Mouse (Mus musculus) midbrain, embryonic 13.5 days (tissue): ENCODE data around the gene Zfp385a. TPM values are rescaled to one million over a fixed set of nuclear protein-coding genes. Genes with fewer than 3 reads are reported as not detected.
A peak's percentile ranks its signal among the peaks of the same experiment; 100 is the strongest.

Experiments
- ATAC-seq: fragments of 200-750 bp; cut with Nextera tagmentation; 2 replicates; pipeline ENCODE4 v1.8.0; 2017; ENCODE audit warnings: mild to moderate bottlenecking, moderate TSS enrichment, moderate library complexity
- H3K27ac ChIP-seq: fragments of 300-500 bp; sonication (generic); 2 replicates; pipeline ENCODE4 v1.5.1; 2015; ENCODE audit warnings: inconsistent platforms, mild to moderate bottlenecking, moderate library complexity
- H3K27me3 ChIP-seq: fragments of 300-500 bp; sonication (generic); 2 replicates; pipeline ENCODE4 v1.6.1; 2015; ENCODE audit warnings: mild to moderate bottlenecking, inconsistent platforms
- H3K36me3 ChIP-seq: fragments of 300-500 bp; sonication (generic); 2 replicates; pipeline ENCODE4 v1.6.1; 2015; ENCODE audit warnings: mild to moderate bottlenecking, inconsistent platforms
- H3K4me1 ChIP-seq: fragments of 300-500 bp; sonication (generic); replicated peaks from 2 replicates; pipeline ENCODE4 v1.6.1; 2015; ENCODE audit warnings: inconsistent platforms
- H3K4me2 ChIP-seq: fragments of 300-500 bp; sonication (generic); replicated peaks from 2 replicates; pipeline ENCODE4 v1.6.1; 2015; ENCODE audit warnings: moderate library complexity, mild to moderate bottlenecking, inconsistent platforms
- H3K4me3 ChIP-seq: fragments of 300-500 bp; sonication (generic); replicated peaks from 2 replicates; pipeline ENCODE4 v1.5.1; 2015; ENCODE audit warnings: mild to moderate bottlenecking, inconsistent platforms
- H3K9ac ChIP-seq: fragments of 300-500 bp; sonication (generic); replicated peaks from 2 replicates; pipeline ENCODE4 v1.6.1; 2015; ENCODE audit warnings: mild to moderate bottlenecking, inconsistent platforms
- H3K9me3 ChIP-seq: fragments of 300-500 bp; sonication (generic); 2 replicates; pipeline ENCODE4 v1.6.1; 2016; ENCODE audit warnings: mild to moderate bottlenecking, inconsistent platforms
- WGBS: fragments of 180-500 bp; shearing (Covaris S2); methylation state at CpG from one replicate; pipeline ENCODE4 v1.1.7; 2015; 5-methylcytosine and 5-hydroxymethylcytosine counted together
- polyA plus RNA-seq: library from polyadenylated mRNA; unstranded; fragments of >200 nt; fragmentation: Nextera tagmentation; extraction: Ambion mirVana; gene quantifications from 2 replicates; pipeline ENCODE4 v1.2.1, GENCODE M21; 2015

The Zfp385a gene
- polyA plus RNA-seq, 1 experiment from 2014 or later = 17.9 TPM

DNA sequence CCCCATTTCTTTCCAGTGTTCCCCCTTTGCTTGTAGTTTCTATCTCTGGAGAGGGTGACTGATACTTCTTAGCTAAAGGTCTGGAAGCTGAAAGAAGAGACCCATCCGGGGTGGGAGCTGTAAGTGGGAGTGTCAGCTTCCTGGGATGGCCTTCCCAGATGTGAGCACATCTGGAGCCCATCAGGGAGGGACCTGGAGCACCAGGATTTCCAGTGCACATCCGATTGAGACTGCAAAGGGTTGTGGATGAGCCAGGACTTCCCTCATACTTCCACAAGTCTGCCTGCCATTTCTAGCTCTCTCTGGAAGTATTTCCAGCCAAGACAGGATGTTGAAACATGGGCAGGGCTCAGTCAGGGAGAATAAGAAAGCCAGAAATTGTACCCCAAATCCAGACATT is 31.3 kb upstream of the Zfp385a start:
- H3K9me3 ChIP-seq = no peaks in the 10 kb centered on the region

DNA sequence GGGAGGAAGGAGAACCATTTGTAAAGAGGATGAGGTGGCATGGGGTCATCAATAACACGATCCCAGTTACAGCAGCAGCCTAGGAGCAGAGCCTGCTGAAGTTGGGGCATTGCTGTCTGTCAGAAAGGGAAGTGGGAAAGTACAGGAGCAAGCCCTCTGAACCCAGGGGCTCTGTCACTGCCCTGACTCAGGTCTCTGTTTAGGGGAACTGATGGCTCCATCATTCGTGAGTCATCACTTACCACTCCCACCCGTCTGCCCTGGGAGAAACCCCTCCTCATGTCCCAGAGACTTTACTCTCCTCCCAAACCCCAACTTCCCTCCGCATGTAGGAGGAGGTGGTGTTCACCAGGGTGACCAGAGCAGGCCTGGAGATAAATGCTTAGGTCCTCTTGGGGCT is 30.6 kb upstream of the Zfp385a start:
- H3K4me1 ChIP-seq = peaks cover 17% of the 10 kb centered on the region

More for the DNA sequence above, 31.3 kb upstream of the Zfp385a start:
- Histone ChIP-seq H3K27me3 (peaks cover 10% of the 10 kb centered on the region), H3K4me1 (peaks cover 10% of the 10 kb centered on the region), H3K36me3 (no peaks in the 10 kb centered on the region), H3K27ac (no peak overlapping the region), H3K4me2 (no peak overlapping the region), H3K4me3 (no peak overlapping the region), H3K9ac (no peak overlapping the region)
- 48% methylated on average over 2 of the region's 2 CpGs for WGBS
- ATAC-seq = no peak

DNA sequence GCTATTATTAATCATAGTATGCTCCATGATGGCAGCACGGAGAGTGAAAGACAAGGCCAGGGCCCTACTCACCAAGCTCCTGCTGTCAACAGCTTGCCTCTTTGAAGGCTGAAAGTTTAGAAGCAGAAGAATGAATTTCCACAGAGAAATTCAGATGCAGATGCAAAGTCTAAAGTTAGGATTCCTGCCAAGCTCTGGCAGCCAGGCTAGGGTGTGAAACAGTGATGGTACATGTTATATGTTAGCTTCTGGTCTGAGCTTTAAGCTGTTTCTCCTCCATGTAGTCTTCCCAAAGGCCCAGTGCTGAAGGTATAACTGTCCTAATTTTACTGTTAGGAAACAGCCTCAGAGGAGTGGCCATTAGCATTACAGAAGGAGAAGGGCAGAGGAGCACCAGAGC is 29.2 kb upstream of the Zfp385a start:
- no peak for ATAC-seq
- H3K36me3 ChIP-seq = no peaks in the 10 kb centered on the region
- H3K9ac ChIP-seq = no peak overlapping the region
- peaks cover 23% of the 10 kb centered on the region for H3K4me1 ChIP-seq
- WGBS = 83% methylated on average over 1 of the region's 1 CpGs
- H3K9me3 ChIP-seq = no peaks in the 10 kb centered on the region
- H3K4me3 ChIP-seq = no peak overlapping the region
- no peak overlapping the region for H3K4me2 ChIP-seq
- peaks cover 12% of the 10 kb centered on the region for H3K27me3 ChIP-seq
- H3K27ac ChIP-seq = no peak overlapping the region

More for the DNA sequence above, 30.6 kb upstream of the Zfp385a start:
- Histone ChIP-seq H3K9ac (no peak overlapping the region), H3K9me3 (no peaks in the 10 kb centered on the region), H3K4me2 (no peak overlapping the region), H3K4me3 (no peak overlapping the region), H3K27ac (no peak overlapping the region), H3K36me3 (no peaks in the 10 kb centered on the region), H3K27me3 (peaks cover 12% of the 10 kb centered on the region)
- ATAC-seq = no peak
- 68% methylated on average over 4 of the region's 4 CpGs for WGBS

DNA sequence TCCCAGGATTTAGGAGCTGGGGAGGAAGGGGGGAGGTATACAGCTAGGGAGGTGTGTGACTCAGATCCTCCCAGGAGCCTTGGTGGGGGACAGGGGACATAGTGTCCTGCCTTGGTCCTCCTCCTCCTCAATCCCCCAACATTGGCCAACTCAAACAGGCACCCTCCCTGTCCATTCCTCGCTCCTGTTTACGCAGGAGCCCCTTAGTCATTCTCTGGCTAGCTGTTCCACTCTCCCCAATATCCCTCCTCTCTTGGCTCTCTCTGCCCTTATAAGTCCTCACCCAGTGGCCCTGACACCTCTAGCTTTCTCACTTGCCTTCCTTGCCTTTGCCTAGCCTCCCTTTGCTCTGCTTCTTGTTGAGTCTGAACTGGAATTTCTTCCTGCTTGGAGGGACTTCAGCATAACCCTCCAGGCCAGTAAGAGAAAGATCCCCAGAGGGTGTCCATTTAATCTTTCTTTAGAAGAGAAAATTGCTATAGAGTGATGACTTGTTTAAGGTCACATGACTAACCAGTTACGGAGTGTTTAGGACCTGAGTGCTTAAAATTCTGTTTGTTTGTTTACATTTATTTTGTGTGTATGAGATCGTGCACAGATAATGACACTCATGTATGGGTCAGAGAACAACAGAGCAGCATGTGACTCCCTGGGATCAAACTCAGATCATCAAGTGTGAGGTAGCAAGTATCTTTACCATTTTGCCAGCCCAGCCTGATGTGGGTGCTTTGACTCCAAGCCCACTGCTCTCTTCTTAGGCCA is 28.5 kb upstream of the Zfp385a start:
- Histone ChIP-seq H3K4me2 (no peak overlapping the region), H3K36me3 (no peaks in the 10 kb centered on the region), H3K9ac (no peak overlapping the region), H3K4me1 (peaks cover 23% of the 10 kb centered on the region), H3K4me3 (no peak overlapping the region), H3K27ac (no peak overlapping the region), H3K27me3 (peaks cover 12% of the 10 kb centered on the region), H3K9me3 (no peaks in the 10 kb centered on the region)
- ATAC-seq = no peak
- 82% methylated on average over 4 of the region's 4 CpGs for WGBS

DNA sequence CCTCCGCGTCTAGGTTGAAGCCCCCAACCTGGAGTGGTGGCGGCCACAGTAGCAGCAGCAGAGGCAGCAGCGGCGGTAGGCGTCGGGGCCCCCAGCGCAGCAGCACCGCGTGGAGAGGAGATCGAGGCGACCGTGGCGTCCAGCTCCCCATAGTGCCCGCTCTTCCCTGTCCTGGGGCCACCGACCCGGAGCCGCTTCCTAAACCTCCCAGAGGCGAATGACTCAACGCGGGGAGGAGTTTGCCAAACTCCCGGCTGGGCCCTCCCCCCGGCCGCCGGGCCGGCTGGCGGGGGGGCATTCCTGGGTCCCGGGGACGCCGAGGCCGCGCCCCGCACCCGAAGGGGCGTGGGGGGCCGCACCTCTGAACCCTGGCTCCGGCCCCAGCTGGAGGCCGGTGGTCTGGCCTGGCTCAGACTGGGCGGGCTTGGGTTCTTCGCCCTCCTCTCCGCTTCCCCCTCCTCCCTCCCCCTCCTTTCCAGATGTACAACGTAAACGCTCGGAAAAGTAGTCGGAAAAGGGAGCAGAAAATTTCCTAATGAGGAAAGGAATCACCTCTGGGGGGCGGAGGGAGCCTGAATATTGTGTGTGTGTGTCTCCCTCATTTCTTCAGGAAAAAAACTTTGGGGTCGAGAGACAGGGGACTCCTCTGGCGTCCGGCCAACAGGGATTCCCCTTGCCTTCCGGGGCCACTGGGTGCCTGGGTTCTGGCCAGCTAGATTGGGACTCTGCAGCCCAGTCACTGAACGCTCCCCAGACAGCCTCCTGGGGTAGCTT is 26.7 kb upstream of the Zfp385a start, which contains the start of gene Itga5:
Gene Itga5 (minus strand): TSS at position 388 of the 774 bp plus-strand sequence.
- H3K4me1 ChIP-seq = peaks cover 23% of the 10 kb centered on the region
- H3K4me3 ChIP-seq = peak within 1 kb of the TSS; percentile 61
- H3K36me3 ChIP-seq = no peaks in the 10 kb centered on the region
- peaks cover 12% of the 10 kb centered on the region for H3K27me3 ChIP-seq
- H3K4me2 ChIP-seq = peak within 1 kb of the TSS; percentile 88
- peak within 1 kb of the TSS; percentile 73 for H3K9ac ChIP-seq
- H3K27ac ChIP-seq = 0 out of 2 replicates have a peak within 1 kb of the TSS, but pooled peaks have one; percentile 11
- under 1% methylated on average over 51 of the region's 51 CpGs for WGBS
- no peaks in the 10 kb centered on the region for H3K9me3 ChIP-seq
- ATAC-seq = peak; percentile 75

DNA sequence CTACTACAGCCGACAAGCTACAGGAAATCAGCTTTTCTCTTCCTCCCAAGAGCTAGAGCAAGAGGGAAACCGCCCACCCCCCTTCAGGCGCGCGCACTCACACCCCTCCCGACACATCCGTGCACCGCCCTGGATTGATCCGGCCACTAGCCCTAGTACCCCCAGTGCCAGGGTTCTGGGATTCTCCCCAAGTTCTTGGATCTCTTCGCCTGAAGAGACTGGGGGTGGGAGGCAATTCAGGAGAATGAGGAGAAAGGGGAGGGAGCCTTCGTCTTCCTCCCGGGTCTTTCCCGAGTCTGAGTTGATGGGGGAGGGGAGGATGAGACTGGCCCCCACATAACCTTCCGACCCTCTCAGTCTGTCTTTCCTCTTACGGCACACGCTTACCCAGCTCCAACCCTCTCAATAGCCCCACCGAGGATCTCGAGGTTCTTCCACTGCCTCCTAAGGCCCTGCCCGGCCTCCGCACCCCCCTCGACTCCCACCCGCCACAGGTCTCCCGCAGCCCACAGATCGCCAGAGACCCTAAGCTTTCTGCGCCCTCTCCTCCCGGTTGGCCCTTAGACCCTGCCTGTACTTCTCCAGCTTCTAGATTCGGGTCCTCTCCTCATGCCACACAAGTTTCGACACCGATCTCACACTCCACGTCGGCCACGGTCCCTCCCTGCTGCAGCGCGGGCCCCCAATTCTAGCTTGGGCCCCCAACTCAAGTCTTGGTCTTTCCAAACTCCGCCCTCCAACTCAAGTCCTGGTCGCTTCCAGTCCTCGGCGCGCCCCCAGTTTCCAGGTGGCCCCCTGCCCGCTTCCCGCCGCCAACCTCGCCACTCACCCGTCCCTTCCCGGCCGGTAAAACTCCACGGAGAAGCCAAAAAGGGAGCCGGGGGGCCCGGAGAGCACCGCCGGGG is 25.8 kb upstream of the Zfp385a start:
- H3K4me2 ChIP-seq = peak overlapping the region; percentile 88
- peaks cover 12% of the 10 kb centered on the region for H3K27me3 ChIP-seq
- H3K9ac ChIP-seq = peak overlapping the region; percentile 73
- ATAC-seq = peak; percentile 71
- 0 out of 2 replicates have a peak overlapping the region, but pooled peaks have one; percentile 11 for H3K27ac ChIP-seq
- no peaks in the 10 kb centered on the region for H3K36me3 ChIP-seq
- under 1% methylated on average over 51 of the region's 51 CpGs for WGBS
- H3K4me3 ChIP-seq = peak overlapping the region; percentile 61
- peaks cover 23% of the 10 kb centered on the region for H3K4me1 ChIP-seq
- no peaks in the 10 kb centered on the region for H3K9me3 ChIP-seq

DNA sequence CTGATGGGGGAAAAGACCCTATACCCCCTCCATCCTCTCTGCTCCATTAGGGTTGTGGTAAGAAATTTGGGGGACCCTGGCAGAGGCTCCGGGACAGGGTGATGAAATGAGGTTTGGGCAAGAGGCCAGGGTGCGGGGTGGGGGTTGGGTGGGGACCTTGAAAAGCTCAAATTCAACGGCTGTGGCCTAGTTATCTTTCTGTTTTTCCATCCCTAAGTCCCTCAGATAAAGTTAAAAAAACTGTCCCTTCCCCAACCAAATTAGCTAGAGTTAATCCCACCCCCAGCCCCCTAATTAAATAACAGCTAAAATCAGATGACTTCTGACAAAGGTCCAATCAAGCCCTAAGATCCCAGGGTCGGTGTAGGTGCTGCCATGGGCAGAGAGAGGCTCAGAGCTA is 24.9 kb upstream of the Zfp385a start:
- peak overlapping the region; percentile 88 for H3K4me2 ChIP-seq
- H3K27ac ChIP-seq = no peak overlapping the region
- WGBS = 52% methylated on average over 4 of the region's 4 CpGs
- peak overlapping the region; percentile 61 for H3K4me3 ChIP-seq
- no peak overlapping the region for H3K9ac ChIP-seq
- H3K36me3 ChIP-seq = no peaks in the 10 kb centered on the region
- peaks cover 12% of the 10 kb centered on the region for H3K27me3 ChIP-seq
- no peak for ATAC-seq
- peaks cover 23% of the 10 kb centered on the region for H3K4me1 ChIP-seq
- no peaks in the 10 kb centered on the region for H3K9me3 ChIP-seq

DNA sequence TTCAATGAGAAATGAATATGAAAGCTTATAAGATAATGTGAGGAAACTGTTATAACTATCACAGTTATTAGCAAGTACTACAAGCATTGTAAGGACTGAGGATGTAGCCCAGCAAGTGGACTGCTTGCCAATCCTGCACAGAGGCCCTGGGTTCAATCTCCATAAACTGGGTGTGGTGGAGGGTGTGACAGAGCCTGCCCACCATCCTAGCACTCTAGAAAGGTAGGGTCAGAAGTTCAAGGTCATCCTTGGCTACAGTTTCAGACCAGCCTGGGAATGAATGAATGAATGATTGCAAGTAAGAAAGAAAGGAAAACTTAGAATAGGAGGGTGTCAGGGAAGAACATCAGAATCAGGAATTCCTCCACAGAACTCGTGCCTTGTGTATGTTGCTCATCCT is 23.9 kb upstream of the Zfp385a start:
- H3K4me2 ChIP-seq = no peak overlapping the region
- no peak overlapping the region for H3K9ac ChIP-seq
- H3K27me3 ChIP-seq = peaks cover 12% of the 10 kb centered on the region
- peaks cover 23% of the 10 kb centered on the region for H3K4me1 ChIP-seq
- no peak overlapping the region for H3K27ac ChIP-seq
- no peaks in the 10 kb centered on the region for H3K36me3 ChIP-seq
- H3K9me3 ChIP-seq = no peaks in the 10 kb centered on the region
- 63% methylated on average over 1 of the region's 1 CpGs for WGBS
- ATAC-seq = no peak
- no peak overlapping the region for H3K4me3 ChIP-seq

DNA sequence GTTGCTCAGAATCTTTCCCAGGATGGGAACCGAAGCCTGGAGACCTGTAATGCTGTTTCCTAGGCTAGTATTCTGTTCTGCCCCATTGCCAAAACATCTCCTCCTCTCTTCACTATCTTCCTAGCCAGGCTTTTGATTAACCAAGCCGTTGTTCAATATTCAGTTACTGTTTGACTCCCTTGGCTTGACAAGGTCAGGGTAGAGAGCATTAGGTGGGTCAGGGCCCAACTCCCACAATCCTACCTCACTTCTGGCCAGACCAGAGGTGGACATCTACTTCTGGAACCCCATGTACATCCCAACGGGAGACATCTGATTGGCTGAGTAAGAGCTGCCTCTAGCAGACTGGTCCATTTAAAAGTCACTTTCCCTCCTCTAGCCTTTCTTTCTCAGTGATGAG is 23.1 kb upstream of the Zfp385a start:
- ATAC-seq = no peak
- Histone ChIP-seq H3K4me3 (no peak overlapping the region), H3K36me3 (no peaks in the 10 kb centered on the region), H3K27ac (no peak overlapping the region), H3K4me1 (peaks cover 23% of the 10 kb centered on the region), H3K27me3 (peaks cover 7% of the 10 kb centered on the region), H3K9me3 (no peaks in the 10 kb centered on the region), H3K4me2 (no peak overlapping the region), H3K9ac (no peak overlapping the region)
- WGBS = 91% methylated on average over 3 of the region's 3 CpGs

DNA sequence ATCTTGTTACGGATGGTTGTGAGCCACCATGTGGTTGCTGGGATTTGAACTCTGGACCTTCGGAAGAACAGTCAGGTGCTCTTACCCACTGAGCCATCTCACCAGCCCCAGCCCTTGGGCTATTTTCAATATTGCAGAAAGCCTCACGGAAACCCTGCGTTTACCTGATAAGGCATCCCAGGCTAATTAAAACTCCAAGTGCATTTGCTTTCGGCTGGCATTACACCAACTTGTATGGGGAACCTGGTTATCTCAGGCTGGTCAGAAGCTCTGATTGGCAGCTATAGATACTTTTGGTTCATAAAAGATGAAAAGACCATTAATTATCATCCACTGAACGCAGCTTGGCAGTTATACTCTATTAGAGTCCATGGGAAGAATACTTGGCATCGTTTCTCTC is 22.4 kb upstream of the Zfp385a start:
- ATAC-seq = no peak
- H3K27me3 ChIP-seq = peaks cover 3% of the 10 kb centered on the region; the same call in 1 of the 2 replicates
- 88% methylated on average over 6 of the region's 7 CpGs for WGBS
- no peak overlapping the region for H3K4me3 ChIP-seq
- no peaks in the 10 kb centered on the region for H3K9me3 ChIP-seq
- H3K27ac ChIP-seq = no peak overlapping the region
- peaks cover 23% of the 10 kb centered on the region for H3K4me1 ChIP-seq
- no peak overlapping the region for H3K4me2 ChIP-seq
- no peak overlapping the region for H3K9ac ChIP-seq
- H3K36me3 ChIP-seq = no peaks in the 10 kb centered on the region

DNA sequence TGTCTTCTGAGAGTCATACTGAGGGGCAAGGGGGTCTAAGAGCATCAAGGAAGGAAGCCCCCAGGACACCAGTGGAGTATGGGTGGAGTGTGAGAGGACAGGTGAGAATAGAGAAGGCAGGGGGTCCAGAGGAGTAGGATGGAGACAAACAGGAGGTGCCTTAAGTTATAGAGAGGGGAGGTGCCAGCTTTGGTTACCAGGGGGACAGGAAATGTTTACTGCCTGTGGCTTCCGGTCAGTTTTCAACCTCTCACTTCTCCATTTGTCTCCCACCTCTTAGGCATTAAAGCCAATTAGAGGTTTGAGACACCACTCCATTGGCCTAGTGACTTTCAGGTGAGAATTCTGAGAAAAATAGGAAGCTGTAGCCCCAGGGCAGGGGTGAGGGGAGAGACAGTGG is 21.4 kb upstream of the Zfp385a start:
- Histone ChIP-seq H3K36me3 (no peaks in the 10 kb centered on the region), H3K4me3 (no peak overlapping the region), H3K9ac (no peak overlapping the region), H3K27ac (no peak overlapping the region), H3K4me1 (peaks cover 14% of the 10 kb centered on the region), H3K27me3 (peaks cover 3% of the 10 kb centered on the region; the same call in 1 of the 2 replicates), H3K9me3 (no peaks in the 10 kb centered on the region), H3K4me2 (no peak overlapping the region)
- WGBS = 83% methylated on average over 1 of the region's 1 CpGs
- no peak for ATAC-seq
